Mouse (Mus musculus): Measurements from ENCODE around the gene Gm14399.
"Not testable (repeated sequence)": the region's sequence is repeated elsewhere in the genome, so short reads cannot be mapped to it uniquely, and the experiment has no call there.

GRCm38 (mm10) chr2:175161438-175161837, 19.6 kb upstream of the Gm14399 start:
- TF ChIP-seq CEBPB (IDR thresholded peaks at IDR 0.05; ENCODE audit: insufficient read depth, poor library complexity, severe bottlenecking); E2F4 (IDR thresholded peaks at IDR 0.05; ENCODE audit: insufficient read depth); POLR2A (IDR thresholded peaks at IDR 0.05; ENCODE audit: insufficient read length, low read depth); TCF12 (IDR thresholded peaks at IDR 0.05; ENCODE audit: insufficient read depth, poor library complexity, severe bottlenecking): not testable (repeated sequence)

All from myocyte (in vitro differentiated cells).